Mouse (Mus musculus) frontal cortex, adult 2 months (tissue): ENCODE results near the gene Mfsd4b3. TPM values are rescaled to one million over a fixed set of nuclear protein-coding genes. Genes with fewer than 3 reads are reported as not detected.
"Not testable (repeated sequence)": the region's sequence is repeated elsewhere in the genome, so short reads cannot be mapped to it uniquely, and the experiment has no call there.

Experiments used
- DNase-seq, 2 experiments: peaks; one replicate each; pipeline ENCODE4 v3.0.0; 2022; ENCODE audit warnings: low spot score in 1 of 2; ENCODE audit errors: extremely low spot score in 1 of 2
- polyA plus RNA-seq: library from polyadenylated mRNA; depleted of rRNA; stranded (reverse); fragments of >200 nt; gene quantifications from 2 replicates; pipeline ENCODE4 v1.2.3, GENCODE M21; 2012; rRNA removed

Mfsd4b3 gene
- polyA plus RNA-seq, 1 experiment: not detected

DNA sequence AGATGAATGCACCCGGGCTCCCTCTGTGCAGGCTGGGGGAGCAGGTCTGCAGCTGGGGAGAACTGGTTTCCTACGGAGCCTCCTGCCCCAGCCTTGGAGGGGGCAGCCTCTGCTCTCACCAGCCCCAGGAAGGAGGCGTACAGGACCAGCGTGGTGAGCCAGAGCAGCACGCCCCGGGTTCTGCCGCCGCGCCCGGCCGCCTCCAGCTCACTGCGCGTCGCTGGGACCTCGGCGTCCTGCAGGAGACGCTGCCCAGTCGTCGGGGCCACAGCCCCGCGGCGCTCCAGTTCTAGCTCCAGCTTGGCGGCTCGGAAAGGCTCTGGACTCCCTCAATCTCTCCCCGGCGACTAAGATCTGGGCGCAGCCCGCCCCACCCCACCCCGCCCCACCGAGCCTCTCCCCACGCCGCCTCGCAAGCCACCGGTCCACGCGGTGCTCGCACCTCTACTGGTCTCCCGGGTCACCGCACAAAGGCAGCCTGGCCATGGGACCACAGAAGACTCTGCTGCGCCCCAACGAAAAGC is 33.3 kb downstream of the Mfsd4b3 start, which contains the start of gene Mfsd4b2:
Gene Mfsd4b2, minus strand, starts transcription at position 308 of the 524 bp plus-strand sequence.
- DNase-seq: no peak

DNA sequence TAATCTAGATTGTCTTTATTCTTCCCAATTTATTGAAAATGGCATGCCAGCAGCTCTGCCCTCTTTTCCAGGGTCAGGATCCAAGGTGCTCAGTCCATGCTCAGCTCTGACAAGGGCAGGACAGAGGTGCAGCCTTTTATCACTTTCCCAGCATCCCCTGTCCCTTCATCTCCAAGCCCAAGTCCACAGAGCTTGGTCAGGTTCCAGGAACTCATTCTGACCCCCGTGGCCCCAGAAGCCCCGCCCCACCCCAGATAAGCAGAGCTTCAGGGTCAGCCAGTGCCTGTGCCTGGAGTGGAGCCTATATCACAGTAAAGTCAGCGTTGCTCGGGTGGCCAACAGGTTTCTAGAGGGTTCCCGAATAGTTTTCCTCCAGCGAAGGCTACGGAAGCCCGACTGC is 35.4 kb downstream of the Mfsd4b3 start:
- DNase-seq: not testable (repeated sequence)

DNA sequence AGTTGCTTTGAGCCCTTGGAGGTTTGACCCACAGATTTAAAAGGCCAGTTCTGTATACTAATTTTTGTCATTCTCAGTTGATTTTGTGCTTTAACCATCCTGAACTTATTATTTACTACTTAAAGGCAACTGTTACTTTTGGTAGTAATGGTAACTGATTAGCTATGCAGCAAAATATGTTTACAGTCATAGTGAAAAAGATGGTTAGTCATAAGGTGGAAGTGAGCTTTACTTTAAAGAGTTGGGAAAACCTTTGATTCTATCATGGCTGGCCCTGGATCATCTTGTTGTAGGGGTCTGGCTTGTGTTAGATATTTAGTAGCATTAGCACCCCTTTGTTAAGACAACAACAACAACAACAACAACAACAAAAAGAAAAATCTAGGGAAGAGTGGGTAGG is 47.3 kb downstream of the Mfsd4b3 start:
- DNase-seq: no peak

DNA sequence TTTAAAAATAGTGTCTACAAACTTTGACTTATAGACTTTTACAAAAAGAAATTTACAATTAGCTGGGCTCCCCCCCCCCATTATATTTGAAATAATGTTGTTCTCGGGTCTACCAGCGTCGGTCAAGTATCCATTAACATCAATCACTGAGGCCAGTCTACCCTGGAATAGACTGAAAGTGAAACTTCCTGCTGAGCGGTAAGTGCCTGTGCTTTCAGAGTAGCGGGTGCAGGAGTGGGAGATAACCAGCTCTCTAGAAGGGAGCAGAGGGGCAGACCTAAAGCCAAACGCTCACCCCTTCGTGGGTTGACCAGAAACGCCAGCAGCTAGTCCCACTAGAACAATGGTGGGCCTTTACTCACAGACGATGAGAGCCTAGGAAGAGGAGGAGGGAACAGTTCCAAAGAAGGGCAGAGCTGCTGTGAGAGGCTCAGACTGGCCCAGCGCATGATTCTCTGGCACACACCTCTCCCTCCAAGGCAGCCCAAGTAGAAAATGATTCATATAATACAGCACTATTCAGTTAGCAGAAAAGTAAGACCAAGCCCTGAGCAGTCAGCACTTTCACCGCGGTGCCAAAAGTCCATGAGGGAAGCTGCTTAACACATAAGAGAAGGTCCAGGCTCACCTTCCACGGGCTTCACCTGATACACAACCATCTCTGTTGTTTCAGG is 51.0 kb downstream of the Mfsd4b3 start:
- DNase-seq: no peak

DNA sequence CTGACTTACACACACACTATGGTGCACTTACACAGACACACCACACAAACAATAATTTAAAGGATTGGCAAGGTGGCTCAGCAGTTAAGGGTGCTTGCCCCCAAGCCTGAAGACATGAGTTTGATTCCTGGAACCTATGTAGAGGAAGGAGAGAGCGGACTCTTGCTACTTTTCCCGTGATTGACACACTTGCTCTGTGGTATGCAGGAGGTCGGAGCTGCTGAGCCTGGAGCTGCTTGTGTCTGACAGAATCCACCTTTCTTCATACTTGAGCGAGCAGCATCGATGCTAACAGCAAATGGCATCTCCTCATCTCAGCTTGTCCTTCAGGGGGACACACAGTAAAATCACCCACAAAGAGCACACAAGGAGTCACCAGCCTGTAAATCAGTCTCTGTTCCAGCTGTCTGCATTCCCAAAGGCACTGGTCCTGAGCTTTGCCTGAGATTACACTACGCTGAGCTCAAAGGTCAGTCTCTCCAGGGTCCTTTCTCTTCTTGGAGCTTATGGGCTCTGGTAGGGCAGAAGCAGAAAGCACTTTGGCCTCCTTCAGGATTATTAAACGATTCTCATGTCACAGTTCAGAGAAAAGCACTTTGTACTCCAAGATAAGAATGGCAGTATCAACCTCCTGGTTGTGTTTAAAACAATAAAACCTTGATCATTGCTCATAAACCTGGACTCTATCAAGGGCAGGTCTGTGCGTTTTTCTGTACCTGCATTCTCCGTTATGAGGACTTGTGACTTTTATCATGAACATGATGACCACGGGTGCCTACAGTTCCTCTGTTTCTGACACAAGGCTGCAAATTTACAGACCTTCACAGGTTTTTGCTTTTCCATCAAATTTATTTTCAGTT is 52.9 kb downstream of the Mfsd4b3 start:
- DNase-seq: no peak

DNA sequence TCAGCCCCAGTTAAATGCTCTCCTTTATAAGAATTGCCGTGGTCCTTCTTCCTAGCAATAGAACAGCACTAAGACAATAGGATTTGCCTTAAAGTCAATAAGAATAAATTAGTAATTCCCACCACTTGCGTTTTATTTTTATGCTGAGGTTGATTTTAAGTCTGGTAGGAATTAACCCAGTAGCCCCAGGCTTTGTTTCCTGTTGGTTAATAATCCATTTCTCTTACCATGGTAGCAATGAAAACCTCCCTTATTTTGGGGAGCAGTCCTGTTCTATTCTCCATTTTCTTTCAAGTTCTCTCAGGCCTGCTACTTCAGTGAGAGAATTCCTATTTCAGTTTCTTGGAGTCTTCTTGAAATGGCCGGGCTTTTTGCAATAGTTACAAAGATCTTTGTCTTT is 55.8 kb downstream of the Mfsd4b3 start:
- DNase-seq: no peak

DNA sequence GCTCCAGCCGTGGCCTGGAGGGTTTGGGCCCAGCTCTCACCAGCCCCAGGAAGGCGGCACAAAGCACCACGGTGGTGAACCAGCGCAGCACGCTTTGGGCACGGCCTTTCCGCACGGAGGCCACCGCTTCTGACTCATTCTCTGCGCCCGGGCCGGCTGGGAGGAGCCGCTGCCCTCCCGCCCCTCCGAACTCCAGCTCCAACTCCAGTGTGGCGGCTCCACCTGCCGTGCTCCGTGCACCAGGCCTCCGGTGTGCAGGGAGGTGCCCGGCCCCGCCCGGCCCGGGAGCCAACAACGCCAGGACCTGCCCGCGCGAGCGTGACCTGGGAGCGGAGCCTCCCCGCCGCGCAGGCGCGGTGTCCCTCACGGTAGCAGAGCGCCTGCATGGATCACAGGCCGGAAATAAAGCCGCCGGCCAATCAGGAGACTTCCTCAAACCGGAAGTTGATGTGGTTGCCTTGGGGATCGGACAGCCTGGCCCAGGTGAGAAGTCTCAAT is 61.0 kb downstream of the Mfsd4b3 start, which contains the start of gene Mfsd4b4:
Gene Mfsd4b4, minus strand, starts transcription at position 365 of the 498 bp plus-strand sequence.
- DNase-seq: peak; percentile 76 to 89

Other genes with a start within 250 kb of the Mfsd4b3 start
- gene Rev3l, start 228.0 kb downstream of the Mfsd4b3 start, polyA plus RNA-seq: 50.0 and 50.1 TPM in 2 replicates
- 10.3 and 11.1 TPM in 2 replicates for gene Mfsd4b4, start 60.9 kb downstream of the Mfsd4b3 start, polyA plus RNA-seq
- not detected in 2 replicates for gene Mfsd4b2, start 33.2 kb downstream of the Mfsd4b3 start, polyA plus RNA-seq
- gene Mfsd4b5, start 26.5 kb upstream of the Mfsd4b3 start, polyA plus RNA-seq: 0.06 and 0.11 TPM in 2 replicates
- gene Mfsd4b1, start 65.1 kb upstream of the Mfsd4b3 start, polyA plus RNA-seq: 0.40 and 0.48 TPM in 2 replicates
- 2.6 and 3.0 TPM in 2 replicates for gene Slc16a10, start 182.1 kb upstream of the Mfsd4b3 start, polyA plus RNA-seq